Mouse (Mus musculus) embryonic fibroblast, embryonic 13.5 days (primary cell): Measurements from ENCODE around the gene Gli1.

ENCODE experiments used
- CTCF ChIP-seq: IDR thresholded peaks from 2 replicates; pipeline ENCODE4 v1.5.1; 2011; ENCODE audit warnings: mild to moderate bottlenecking, control low read depth, low read length, moderate library complexity, borderline replicate concordance; ENCODE audit not compliant: insufficient read depth
- POLR2A ChIP-seq: IDR thresholded peaks from 2 replicates; pipeline ENCODE4 v1.6.1; 2011; ENCODE audit warnings: low read depth, mild to moderate bottlenecking, control low read depth, low read length, moderate library complexity

DNA sequence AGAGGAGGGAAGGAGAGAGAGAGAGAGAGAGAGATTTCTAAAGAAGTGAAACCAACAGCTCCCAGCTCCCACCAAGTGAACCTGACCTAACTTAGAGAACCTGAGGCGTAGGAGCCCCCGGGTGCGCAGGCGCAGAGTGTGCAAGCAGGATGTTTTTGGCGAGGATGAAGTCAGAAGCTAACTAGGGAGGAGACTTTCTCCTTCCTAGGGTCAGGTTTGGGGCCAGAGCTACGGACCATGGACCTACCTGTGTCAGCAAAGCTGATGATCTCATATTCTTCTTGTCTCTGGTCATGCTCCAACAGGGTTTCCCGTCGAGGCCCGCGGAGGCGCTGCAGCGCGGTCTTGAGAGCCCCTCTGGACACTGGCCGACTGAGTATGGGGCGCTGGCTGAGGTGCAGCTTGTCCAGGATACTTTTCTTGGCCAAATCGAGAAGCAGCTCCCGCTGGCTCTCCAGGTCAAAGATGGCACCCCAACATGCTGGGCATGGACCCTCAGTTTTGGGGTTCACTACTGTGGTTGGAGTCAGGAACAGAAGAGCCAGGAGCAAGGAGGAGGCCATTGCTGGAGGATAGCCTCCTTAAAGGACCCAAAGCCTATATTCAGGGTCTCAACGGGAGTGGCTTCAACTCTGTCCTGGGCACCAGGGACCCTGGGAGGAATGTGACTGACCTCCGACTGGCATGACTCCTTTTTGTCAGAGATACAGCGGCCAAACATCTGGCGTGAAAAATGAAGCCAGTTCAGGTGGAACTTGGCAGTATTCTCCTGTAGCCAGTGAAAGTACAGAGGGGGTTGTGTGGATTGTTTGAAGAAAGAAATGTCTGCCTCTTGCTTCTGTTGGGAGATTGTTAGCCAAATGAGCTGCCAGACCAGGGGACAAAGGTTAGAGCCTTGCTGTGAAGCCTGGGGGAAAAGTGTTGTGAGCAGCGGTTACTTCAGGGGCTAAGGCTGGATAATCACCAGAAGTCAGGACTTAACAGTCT lies 28.4 kb upstream of the Gli1 start, which contains the start of gene Inhbc:
- TF ChIP-seq CTCF (no peak), POLR2A (no peak)
